Mouse (Mus musculus): ENCODE data around the gene Itpkb. TPM values are rescaled to one million over a fixed set of nuclear protein-coding genes. Genes with fewer than 3 reads are reported as not detected.

The Itpkb gene
- total RNA-seq, 1 experiment = 3.3 TPM

DNA sequence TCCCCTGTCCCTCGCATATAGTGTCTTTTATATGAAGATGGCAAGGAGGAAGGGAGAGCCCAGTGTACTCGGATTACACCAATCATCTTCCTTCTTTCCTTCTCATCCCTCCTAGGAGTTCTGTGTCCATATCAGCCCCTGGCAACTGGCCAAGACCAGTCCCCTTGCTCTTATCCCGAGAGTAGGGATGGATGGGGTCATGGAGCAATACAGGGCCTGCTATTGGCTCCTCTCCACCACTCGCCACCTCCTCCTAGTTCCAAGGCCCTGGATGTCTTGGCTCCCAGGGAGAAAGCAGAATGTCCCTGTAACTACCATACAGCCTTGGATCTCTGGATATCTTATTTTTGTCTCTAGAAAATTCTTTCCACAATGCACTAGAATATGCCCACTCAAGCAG, 84.8 kb downstream of the Itpkb start:
- no peak overlapping the region for H3K9ac ChIP-seq (ENCODE audit: insufficient read depth, low read depth, low read length, poor library complexity, severe bottlenecking)
- no peak for DNase-seq (ENCODE audit: low read depth, low spot score)
- H3K27ac ChIP-seq (ENCODE audit: insufficient read depth, low read depth, low read length, poor library complexity, severe bottlenecking) = no peak overlapping the region
- H3K4me3 ChIP-seq (ENCODE audit: insufficient read depth in 1 of 2, low read depth in 1 of 2, low read length in 2 of 2, poor library complexity in 1 of 2, severe bottlenecking in 1 of 2) = no peak overlapping the region
- in situ Hi-C loops (cut with MboI; ENCODE audit: low sequenced_read_pairs in 2 of 2, unreplicated experiment in 2 of 2) = no loop called here
- H3K4me1 ChIP-seq (ENCODE audit: control insufficient read depth in 2 of 2, insufficient read depth in 2 of 2, low read length in 2 of 2, poor library complexity in 1 of 2) = no peaks in the 10 kb centered on the region
- no peaks in the 10 kb centered on the region for H3K36me3 ChIP-seq (ENCODE audit: control insufficient read depth, insufficient read depth, low read length, poor library complexity, severe bottlenecking)
- no peaks in the 10 kb centered on the region for H3K9me3 ChIP-seq (ENCODE audit: control insufficient read depth, insufficient read depth, low read depth, low read length)
- TF ChIP-seq MAFK (IDR thresholded peaks at IDR 0.05; ENCODE audit: insufficient read depth, low read depth, low read length) = no peak
- TF ChIP-seq ZC3H11A (IDR thresholded peaks at IDR 0.05; ENCODE audit: borderline replicate concordance, low read depth, low read length) = no peak
- TF ChIP-seq ZNF384 (IDR thresholded peaks at IDR 0.05; ENCODE audit: low read depth, low read length) = no peak
- TF ChIP-seq HCFC1 (IDR thresholded peaks at IDR 0.05; ENCODE audit: borderline replicate concordance, insufficient read depth, low read length) = no peak
- TF ChIP-seq CHD2 (IDR thresholded peaks at IDR 0.05; ENCODE audit: low read depth, low read length) = no peak

DNA sequence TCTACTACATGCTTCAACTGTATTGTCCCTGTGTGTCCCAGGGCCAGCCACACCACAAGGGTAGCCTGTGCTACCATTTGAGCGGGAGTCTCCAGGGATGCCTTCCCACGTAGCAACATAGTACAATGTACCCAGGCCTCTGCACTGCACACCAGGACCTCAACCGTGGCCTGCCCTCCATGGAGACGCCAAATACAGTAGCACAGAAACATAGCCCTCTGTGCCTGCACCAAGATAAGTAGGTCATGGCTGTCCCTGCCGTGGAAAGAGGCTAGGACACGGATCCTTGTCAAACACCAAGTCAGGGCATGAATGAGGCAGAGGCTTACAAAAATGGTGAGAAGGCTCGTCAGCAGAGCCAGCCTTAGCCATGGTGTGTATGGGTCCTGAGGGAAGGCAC, 85.6 kb downstream of the Itpkb start:
- in situ Hi-C loops (cut with MboI; ENCODE audit: low sequenced_read_pairs in 2 of 2, unreplicated experiment in 2 of 2) = no loop called here
- no peaks in the 10 kb centered on the region for H3K36me3 ChIP-seq (ENCODE audit: control insufficient read depth, insufficient read depth, low read length, poor library complexity, severe bottlenecking)
- no peaks in the 10 kb centered on the region for H3K9me3 ChIP-seq (ENCODE audit: control insufficient read depth, insufficient read depth, low read depth, low read length)

DNA sequence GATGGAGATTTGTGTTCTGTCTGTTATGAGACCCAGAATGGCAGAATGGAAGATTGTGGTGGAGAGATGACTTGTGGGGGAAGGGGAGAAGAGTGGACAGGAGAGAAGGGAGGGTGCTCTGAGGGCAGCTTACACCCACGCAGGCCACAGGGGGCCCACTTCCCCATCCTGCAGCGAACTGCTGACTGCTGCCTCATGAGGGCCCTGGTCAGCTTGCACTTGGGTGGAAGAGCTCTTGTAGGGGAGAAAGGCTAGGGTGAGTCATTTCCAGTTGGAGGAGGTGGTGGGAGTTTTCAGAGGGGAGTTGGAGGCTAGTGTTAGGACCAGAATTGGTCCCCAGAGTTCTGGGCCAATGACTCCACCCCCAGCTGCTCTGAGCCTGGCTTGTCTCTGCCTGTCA, 86.8 kb downstream of the Itpkb start:
- H3K36me3 ChIP-seq (ENCODE audit: control insufficient read depth, insufficient read depth, low read length, poor library complexity, severe bottlenecking) = no peaks in the 10 kb centered on the region

More for the DNA sequence above, 85.6 kb downstream of the Itpkb start:
- DNase-seq (ENCODE audit: low read depth, low spot score) = no peak
- no peak overlapping the region for H3K27ac ChIP-seq (ENCODE audit: insufficient read depth, low read depth, low read length, poor library complexity, severe bottlenecking)
- H3K4me1 ChIP-seq (ENCODE audit: control insufficient read depth in 2 of 2, insufficient read depth in 2 of 2, low read length in 2 of 2, poor library complexity in 1 of 2) = no peaks in the 10 kb centered on the region
- no peak overlapping the region for H3K4me3 ChIP-seq (ENCODE audit: insufficient read depth in 1 of 2, low read depth in 1 of 2, low read length in 2 of 2, poor library complexity in 1 of 2, severe bottlenecking in 1 of 2)
- TF ChIP-seq CHD2 (IDR thresholded peaks at IDR 0.05; ENCODE audit: low read depth, low read length) = no peak
- no peak for TF ChIP-seq HCFC1 (IDR thresholded peaks at IDR 0.05; ENCODE audit: borderline replicate concordance, insufficient read depth, low read length)
- TF ChIP-seq MAFK (IDR thresholded peaks at IDR 0.05; ENCODE audit: insufficient read depth, low read depth, low read length) = no peak
- TF ChIP-seq ZNF384 (IDR thresholded peaks at IDR 0.05; ENCODE audit: low read depth, low read length) = no peak
- TF ChIP-seq ZC3H11A (IDR thresholded peaks at IDR 0.05; ENCODE audit: borderline replicate concordance, low read depth, low read length) = no peak
- no peak overlapping the region for H3K9ac ChIP-seq (ENCODE audit: insufficient read depth, low read depth, low read length, poor library complexity, severe bottlenecking)

DNA sequence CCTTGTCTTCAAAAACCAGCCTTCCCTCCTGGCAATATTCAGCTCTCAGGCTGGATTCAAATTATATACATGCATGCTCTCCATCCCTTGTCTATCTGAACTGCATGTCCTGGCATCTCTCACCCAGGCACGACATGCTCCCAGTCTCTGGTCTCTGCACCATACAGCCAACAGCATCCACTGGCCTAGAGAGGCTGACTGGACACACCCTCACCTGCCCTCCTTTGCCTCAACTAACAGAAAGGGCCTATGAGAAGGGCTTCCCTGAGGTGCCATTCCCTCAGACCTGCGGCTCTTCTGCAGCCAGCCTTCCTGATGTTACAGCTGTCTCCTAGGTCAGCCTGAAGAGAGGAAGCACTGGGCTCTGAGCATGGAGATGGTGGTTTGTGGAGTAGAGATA, 88.8 kb downstream of the Itpkb start:
- H3K36me3 ChIP-seq (ENCODE audit: control insufficient read depth, insufficient read depth, low read length, poor library complexity, severe bottlenecking) = no peaks in the 10 kb centered on the region
- in situ Hi-C loops (cut with MboI; ENCODE audit: low sequenced_read_pairs in 2 of 2, unreplicated experiment in 2 of 2) = no loop called here
- no peak overlapping the region for H3K9ac ChIP-seq (ENCODE audit: insufficient read depth, low read depth, low read length, poor library complexity, severe bottlenecking)

More for the DNA sequence above, 86.8 kb downstream of the Itpkb start:
- no peak overlapping the region for H3K4me3 ChIP-seq (ENCODE audit: insufficient read depth in 1 of 2, low read depth in 1 of 2, low read length in 2 of 2, poor library complexity in 1 of 2, severe bottlenecking in 1 of 2)
- H3K9me3 ChIP-seq (ENCODE audit: control insufficient read depth, insufficient read depth, low read depth, low read length) = no peaks in the 10 kb centered on the region
- no peak overlapping the region for H3K9ac ChIP-seq (ENCODE audit: insufficient read depth, low read depth, low read length, poor library complexity, severe bottlenecking)
- no peak overlapping the region for H3K27ac ChIP-seq (ENCODE audit: insufficient read depth, low read depth, low read length, poor library complexity, severe bottlenecking)
- DNase-seq (ENCODE audit: low read depth, low spot score) = no peak
- in situ Hi-C loops (cut with MboI; ENCODE audit: low sequenced_read_pairs in 2 of 2, unreplicated experiment in 2 of 2) = no loop called here
- peaks cover 0 to 7% of the 10 kb centered on the region in 2 experiments; a peak in 3 of 4 replicates for H3K4me1 ChIP-seq (ENCODE audit: control insufficient read depth in 2 of 2, insufficient read depth in 2 of 2, low read length in 2 of 2, poor library complexity in 1 of 2)
- no peak for TF ChIP-seq ZC3H11A (IDR thresholded peaks at IDR 0.05; ENCODE audit: borderline replicate concordance, low read depth, low read length)
- TF ChIP-seq HCFC1 (IDR thresholded peaks at IDR 0.05; ENCODE audit: borderline replicate concordance, insufficient read depth, low read length) = no peak
- TF ChIP-seq MAFK (IDR thresholded peaks at IDR 0.05; ENCODE audit: insufficient read depth, low read depth, low read length) = no peak
- no peak for TF ChIP-seq ZNF384 (IDR thresholded peaks at IDR 0.05; ENCODE audit: low read depth, low read length)
- no peak for TF ChIP-seq CHD2 (IDR thresholded peaks at IDR 0.05; ENCODE audit: low read depth, low read length)

More for the DNA sequence above, 88.8 kb downstream of the Itpkb start:
- Histone ChIP-seq H3K4me3 (ENCODE audit: insufficient read depth in 1 of 2, low read depth in 1 of 2, low read length in 2 of 2, poor library complexity in 1 of 2, severe bottlenecking in 1 of 2) (no peak overlapping the region), H3K4me1 (ENCODE audit: control insufficient read depth in 2 of 2, insufficient read depth in 2 of 2, low read length in 2 of 2, poor library complexity in 1 of 2) (peaks cover 0 to 15% of the 10 kb centered on the region in 2 experiments; a peak in 3 of 4 replicates), H3K27ac (ENCODE audit: insufficient read depth, low read depth, low read length, poor library complexity, severe bottlenecking) (no peak overlapping the region), H3K9me3 (ENCODE audit: control insufficient read depth, insufficient read depth, low read depth, low read length) (no peaks in the 10 kb centered on the region)
- TF ChIP-seq ZC3H11A (IDR thresholded peaks at IDR 0.05; ENCODE audit: borderline replicate concordance, low read depth, low read length) (no peak), ZNF384 (IDR thresholded peaks at IDR 0.05; ENCODE audit: low read depth, low read length) (no peak), MAFK (IDR thresholded peaks at IDR 0.05; ENCODE audit: insufficient read depth, low read depth, low read length) (no peak), HCFC1 (IDR thresholded peaks at IDR 0.05; ENCODE audit: borderline replicate concordance, insufficient read depth, low read length) (no peak), CHD2 (IDR thresholded peaks at IDR 0.05; ENCODE audit: low read depth, low read length) (no peak)
- no peak for DNase-seq (ENCODE audit: low read depth, low spot score)
